Mouse (Mus musculus): ENCODE measurements at regions not wholly inside any gene's neighbourhood (a gene's known extent, or its start where the extent isn't known, plus 50 kb on each side); places are given as distances from the start of the nearest gene placed in this dataset.

GRCm38 (mm10) chr2:159523739-159524138 is 729.1 kb downstream of the Dhx35 start:
- no peak for DNase-seq (ENCODE audit: low read depth, low spot score)

DNA sequence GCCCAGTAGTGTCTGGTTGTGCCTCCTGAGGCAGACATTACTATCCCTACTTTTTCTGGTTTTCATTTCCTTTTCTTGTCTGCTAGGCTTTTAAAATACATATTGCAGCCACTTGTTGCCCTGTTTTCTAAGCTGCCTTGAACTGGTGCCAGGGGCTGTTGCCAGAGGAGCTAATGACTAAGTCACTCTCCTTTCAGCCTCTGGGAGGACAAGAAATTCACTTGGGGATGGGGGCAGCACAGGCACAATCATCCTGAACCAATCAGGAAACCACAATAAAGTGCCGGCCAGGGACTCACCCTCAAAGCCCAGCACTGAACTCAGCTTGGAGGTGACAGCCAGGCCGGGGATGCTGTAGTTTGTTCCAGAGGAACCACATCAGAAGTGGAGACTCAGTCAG is 740.3 kb downstream of the Dhx35 start:
- DNase-seq (ENCODE audit: low read depth, low spot score), result no peak

GRCm38 (mm10) chr2:159539261-159539660 is 744.7 kb downstream of the Dhx35 start:
- DNase-seq (ENCODE audit: low read depth, low spot score), result no peak

DNA sequence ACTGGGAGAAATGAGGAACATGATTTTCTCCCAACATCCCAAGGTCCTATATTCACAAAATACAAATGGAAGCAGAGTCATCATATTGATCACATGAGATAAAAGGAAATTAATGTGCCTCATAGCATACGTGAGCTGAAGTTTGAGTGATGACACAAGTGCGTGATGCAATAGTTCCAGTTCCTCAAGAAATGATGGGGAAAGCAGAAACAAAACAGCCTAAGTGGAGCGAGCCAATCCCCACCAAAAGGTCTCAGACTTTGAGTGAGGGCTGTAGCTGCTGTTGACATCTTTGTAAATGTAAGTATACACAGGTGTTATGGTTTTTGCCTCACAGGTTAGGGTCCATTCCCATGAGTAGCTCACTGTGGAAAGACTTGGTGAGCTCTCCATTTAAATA is 763.0 kb downstream of the Dhx35 start:
- no peak for DNase-seq (ENCODE audit: low read depth, low spot score)

- DNase-seq (ENCODE audit: low read depth, low spot score), result no peak
Observed at GRCm38 (mm10) chr2:159565255-159565654, 768.7 kb downstream of the Gm826 start.

DNA sequence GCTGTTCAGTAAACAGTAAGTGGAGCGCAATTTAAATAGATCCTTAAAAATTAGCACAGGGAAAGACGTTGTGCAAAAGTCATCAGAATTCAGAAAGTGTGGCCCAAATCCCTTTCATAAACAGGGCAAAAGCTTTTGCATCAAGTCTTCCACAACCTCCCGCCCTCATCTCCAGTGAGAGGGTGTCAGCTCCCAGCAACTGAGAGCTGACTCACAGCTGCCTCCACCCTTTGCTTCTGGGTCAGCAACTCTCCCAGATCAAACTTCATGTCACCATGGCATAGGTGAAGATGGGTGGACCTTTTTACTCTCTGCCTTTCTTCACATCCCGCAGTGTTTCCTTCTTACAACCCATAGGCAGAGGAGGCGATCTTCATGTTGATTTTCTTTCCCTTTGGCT is 768.0 kb downstream of the Gm826 start:
- no peak for DNase-seq (ENCODE audit: low read depth, low spot score)

DNA sequence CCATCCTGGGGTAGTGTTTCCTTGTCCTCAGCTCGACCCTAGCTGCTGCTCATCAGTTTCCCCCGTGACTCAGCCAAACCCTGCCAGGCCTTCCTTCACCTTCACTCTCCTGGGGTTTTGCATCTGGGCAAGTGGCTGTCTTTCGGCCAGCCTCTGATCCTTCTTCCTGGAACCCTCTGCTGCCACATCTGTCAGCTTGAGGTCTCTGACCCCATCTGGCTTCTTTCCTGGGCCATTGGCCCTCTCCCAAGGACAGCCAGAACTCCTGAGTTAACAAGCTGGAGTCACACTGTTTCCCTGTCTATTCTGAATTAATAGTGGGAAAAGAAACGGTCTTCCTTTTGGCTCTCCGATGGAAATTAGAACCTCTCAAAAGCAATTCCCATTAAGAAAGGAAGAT is 767.5 kb downstream of the Gm826 start:
- DNase-seq (ENCODE audit: low read depth, low spot score), result no peak

DNA sequence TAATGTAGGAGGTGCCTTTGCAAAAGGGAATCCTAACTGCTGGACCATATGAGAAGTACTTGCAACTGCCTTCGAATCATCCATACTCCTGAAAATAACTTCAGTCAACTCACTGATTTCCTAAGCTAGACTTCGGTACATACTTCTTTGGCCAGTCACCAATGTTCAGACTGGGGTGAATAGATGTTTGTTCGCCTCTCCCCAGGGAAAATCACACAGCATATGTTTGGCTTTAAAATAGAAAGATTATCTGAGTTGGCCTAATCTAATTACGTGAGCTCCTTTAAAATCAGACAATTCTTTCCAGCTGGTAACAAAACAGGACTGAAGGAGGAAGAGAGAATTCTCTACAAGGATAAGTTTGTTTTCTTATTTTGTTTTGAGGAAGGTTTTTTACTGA is 765.6 kb downstream of the Gm826 start:
- DNase-seq (ENCODE audit: low read depth, low spot score), result no peak

GRCm38 (mm10) chr2:159571862-159572261 is 762.1 kb downstream of the Gm826 start:
- DNase-seq (ENCODE audit: low read depth, low spot score), result no peak

- peak; percentile 24 for DNase-seq (ENCODE audit: low read depth, low spot score)
Observed at GRCm38 (mm10) chr2:159575271-159575670, 758.7 kb downstream of the Gm826 start.

- DNase-seq (ENCODE audit: low read depth, low spot score), result no peak
Observed at GRCm38 (mm10) chr2:159583103-159583502, 750.9 kb downstream of the Gm826 start.

GRCm38 (mm10) chr2:159584641-159585040 is 749.3 kb downstream of the Gm826 start:
- no peak for DNase-seq (ENCODE audit: low read depth, low spot score)

DNA sequence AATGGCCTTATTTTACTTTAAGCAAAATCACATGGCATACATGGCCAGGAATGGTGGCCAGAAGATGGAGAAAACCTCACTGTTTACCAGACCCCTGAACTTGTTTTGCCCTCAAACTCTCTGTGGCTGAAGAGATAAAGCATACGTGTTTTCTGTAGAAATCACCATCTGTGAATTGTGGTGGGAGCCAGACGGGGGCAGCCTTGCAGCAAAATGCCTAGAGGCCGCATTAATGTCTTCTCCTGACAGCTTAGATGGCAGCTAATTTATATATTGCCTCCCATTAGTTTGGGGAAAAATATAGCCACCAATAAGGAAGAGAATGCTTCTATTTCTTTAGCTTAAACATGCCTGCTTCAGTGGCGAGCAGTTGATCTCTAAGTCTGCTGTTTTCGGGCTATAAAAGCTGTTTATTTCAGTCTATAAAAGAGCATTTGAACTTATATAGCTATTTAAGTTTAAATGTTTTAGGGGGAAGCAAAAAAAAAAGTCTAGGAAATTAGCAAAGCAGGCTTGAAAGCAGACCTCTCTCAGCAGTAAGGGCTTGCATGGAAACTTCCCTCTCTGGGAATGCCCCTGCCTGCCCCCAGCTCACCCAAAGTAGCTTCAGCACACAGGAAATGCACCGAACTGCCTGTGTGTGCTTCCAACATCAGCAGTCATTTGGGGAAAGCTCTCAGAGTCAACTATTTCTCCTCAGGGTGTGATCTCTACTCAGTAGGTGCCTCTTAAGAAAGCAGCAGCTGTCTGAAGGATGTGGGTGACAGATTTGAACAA is 747.1 kb downstream of the Gm826 start:
- DNase-seq (ENCODE audit: low read depth, low spot score), result peak; percentile 55

- DNase-seq (ENCODE audit: low read depth, low spot score), result no peak
Observed at GRCm38 (mm10) chr2:159591396-159592124, 742.4 kb downstream of the Gm826 start.

DNA sequence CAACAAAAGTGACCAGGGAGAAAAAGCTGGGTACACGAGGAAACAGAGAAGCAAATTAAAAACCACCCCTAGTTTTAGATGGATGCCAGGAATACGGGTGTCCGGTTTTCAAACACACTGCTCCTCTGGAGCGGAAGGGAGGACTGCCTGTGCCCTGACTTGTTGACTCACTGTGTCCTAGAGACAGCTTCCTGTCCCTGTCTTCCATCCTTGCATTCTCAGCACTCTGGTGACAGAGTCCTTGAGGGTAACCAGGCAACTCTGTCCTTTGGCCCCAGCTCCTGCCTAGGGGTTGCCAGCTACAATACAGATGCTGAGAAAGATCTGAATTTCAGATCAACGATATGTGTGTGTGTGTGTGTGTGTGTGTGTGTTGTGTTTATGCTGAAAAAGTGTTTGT is 741.1 kb downstream of the Gm826 start:
- DNase-seq (ENCODE audit: low read depth, low spot score), result no peak

GRCm38 (mm10) chr2:159596285-159596684 is 737.7 kb downstream of the Gm826 start:
- peak; percentile 56 for DNase-seq (ENCODE audit: low read depth, low spot score)

DNA sequence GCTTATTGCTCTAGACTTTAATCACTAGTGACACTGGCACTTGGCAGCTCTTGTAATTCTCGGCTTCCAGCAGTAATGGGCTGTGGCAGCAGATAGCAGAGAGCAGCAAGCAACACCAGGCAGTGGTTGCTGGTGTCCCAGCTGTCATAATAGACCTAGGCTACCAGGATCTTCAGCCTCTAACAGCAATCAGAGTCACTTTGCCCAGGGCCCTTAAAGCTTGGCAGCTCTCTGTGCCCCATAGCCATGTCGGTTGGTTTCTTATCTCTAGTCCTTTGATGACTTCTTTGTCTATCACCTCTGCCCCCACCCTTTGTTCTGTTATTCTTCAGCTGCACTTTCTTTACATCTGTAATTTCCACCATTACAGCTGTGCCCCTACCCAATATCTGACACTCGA is 735.9 kb downstream of the Gm826 start:
- DNase-seq (ENCODE audit: low read depth, low spot score), result no peak

- DNase-seq (ENCODE audit: low read depth, low spot score), result peak; percentile 39
Observed at GRCm38 (mm10) chr2:159607191-159607590, 726.8 kb downstream of the Gm826 start.

GRCm38 (mm10) chr2:159610451-159610850 is 723.5 kb downstream of the Gm826 start:
- DNase-seq (ENCODE audit: low read depth, low spot score), result no peak

GRCm38 (mm10) chr2:159616685-159617084 is 717.3 kb downstream of the Gm826 start:
- DNase-seq (ENCODE audit: low read depth, low spot score), result no peak

- DNase-seq (ENCODE audit: low read depth, low spot score), result no peak
Observed at GRCm38 (mm10) chr2:159621261-159621660, 712.7 kb downstream of the Gm826 start.

- no peak for DNase-seq (ENCODE audit: low read depth, low spot score)
Observed at GRCm38 (mm10) chr2:159622141-159622669, 711.8 kb downstream of the Gm826 start.

DNA sequence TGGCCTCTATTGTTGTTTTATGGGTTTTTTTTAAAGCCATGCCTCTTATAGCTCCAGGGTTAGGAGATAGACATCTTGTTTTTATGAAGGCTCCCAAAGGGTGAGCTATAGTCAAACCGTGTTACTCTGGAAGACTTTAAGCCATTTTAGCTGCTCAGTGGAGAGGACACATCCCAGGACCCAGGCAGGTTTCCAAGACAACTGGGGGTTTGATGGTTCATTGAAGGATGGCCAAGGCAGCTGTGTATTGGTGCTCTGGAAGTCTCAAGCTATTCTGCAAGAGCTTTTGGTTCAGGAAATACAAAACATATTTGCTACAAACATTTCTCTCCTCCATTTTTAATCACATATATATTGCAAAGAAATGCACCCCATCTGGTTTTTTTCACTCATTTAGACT is 708.7 kb downstream of the Gm826 start:
- no peak for DNase-seq (ENCODE audit: low read depth, low spot score)

Data from forelimb bud, embryonic 11.5 days (tissue).